ENCODE assay signal across 9 mouse cellular contexts in the genomic region with DNA sequence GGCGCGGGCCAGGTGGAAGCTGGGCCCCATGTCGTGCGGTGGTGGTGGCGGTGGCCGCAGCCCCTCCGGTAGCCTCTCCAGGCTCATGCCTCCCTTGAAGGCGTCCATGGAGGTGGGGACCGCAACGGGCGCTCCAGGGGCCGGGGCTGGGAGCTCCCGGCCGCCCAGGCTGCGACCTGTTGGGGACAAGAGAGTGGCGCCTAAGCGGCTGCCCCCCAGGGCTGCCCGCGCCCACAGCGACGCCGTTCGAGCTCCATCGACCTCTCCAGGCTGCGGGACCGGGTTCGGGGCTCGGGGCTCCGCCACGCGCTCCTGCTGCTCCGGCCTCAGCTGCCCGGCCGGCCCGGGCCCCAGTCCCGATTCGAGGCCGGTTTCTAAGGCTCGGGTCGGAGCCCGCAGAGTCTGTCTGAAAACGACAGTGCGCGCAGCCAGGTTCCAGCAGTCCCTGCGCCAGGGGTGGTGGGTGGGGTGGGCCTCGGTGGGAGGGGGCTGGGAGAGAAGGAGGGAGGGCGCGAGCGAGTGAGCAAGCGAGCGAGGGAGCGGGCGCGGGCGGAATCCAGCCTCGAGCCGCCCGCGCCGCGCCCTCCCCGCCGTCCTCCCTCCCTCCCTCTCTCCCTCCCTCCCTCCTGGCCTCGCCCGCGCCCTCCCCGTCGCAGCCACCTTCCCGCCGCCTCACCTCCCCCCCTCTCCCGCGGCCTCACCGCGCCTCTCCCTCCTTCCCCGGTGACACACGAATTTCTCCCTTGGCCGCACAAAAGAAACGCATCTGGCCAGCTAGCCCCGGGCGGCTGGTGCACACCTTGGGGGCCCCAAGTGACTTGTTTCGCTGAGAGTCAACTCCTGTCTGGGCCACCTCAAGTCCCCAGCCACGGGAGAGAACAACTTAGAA. TPM values are rescaled to one million over a fixed set of nuclear protein-coding genes. Genes with fewer than 3 reads are reported as not detected.
A peak's percentile ranks its signal among the peaks of the same experiment; 100 is the strongest.
DNase-seq lines count a peak whose midpoint lies in the region; ATAC-seq and TF ChIP-seq lines count a peak whose summit lies in the region.
"Had no signal": no experiment of that assay in that cellular context is flagged by ENCODE, and none has a peak within 500 bp of the region (broad histone marks: within the 10 kb centered on the region; RNA-seq: fewer than 3 reads in every experiment).

No protein-coding gene starts in this region.

- H3K9me3 ChIP-seq in heart, embryonic 10.5 days, result no peaks in the 10 kb centered on the region
- H3K9me3 ChIP-seq in hindbrain, embryonic 10.5 days, result no peaks in the 10 kb centered on the region
- no peaks in the 10 kb centered on the region for H3K9me3 ChIP-seq in liver, postnatal 0 days (ENCODE audit: low read length)

- H3K4me3 ChIP-seq in heart, embryonic 10.5 days, result peak overlapping the region; percentile 56
- peak overlapping the region; percentile 43 for H3K4me3 ChIP-seq in hindbrain, embryonic 10.5 days
- H3K4me3 ChIP-seq in liver, postnatal 0 days (ENCODE audit: low read depth, low read length), result peak overlapping the region; percentile 19; the same call in 1 of the 2 replicates
- H3K4me3 ChIP-seq in layer of hippocampus, adult 2 months, result no peak overlapping the region

- intact Hi-C loops in heart, postnatal 10 days (cut with DNase I), result no loop called here

- H3K9ac ChIP-seq in liver, postnatal 0 days (replicated peaks), result no peak overlapping the region

- peak overlapping the region; percentile 72; the same call in 1 of the 2 replicates for H3K27ac ChIP-seq in heart, embryonic 10.5 days
- H3K27ac ChIP-seq in hindbrain, embryonic 10.5 days, result peak overlapping the region; percentile 66; the same call in 1 of the 2 replicates
- no peak overlapping the region for H3K27ac ChIP-seq in liver, postnatal 0 days (ENCODE audit: low read depth)
- H3K27ac ChIP-seq in layer of hippocampus, adult 2 months, result no peak overlapping the region

- no peak for TF ChIP-seq CTCF in liver, postnatal 0 days (IDR thresholded peaks at IDR 0.05; ENCODE audit: low read depth)
- no peak for TF ChIP-seq CTCF in layer of hippocampus, adult 2 months (conservative IDR thresholded peaks at IDR 0.05)

- whole genome bisulfite sequencing in heart, embryonic 10.5 days, result under 1% methylated on average over 60 of the region's 82 CpGs
- WGBS in hindbrain, embryonic 10.5 days, result under 1% methylated on average over 73 of the region's 82 CpGs
- WGBS in liver, postnatal 0 days (ENCODE audit: insufficient replicate concordance), result 1% methylated on average over 64 of the region's 82 CpGs

- H3K27me3 ChIP-seq in heart, embryonic 10.5 days (ENCODE audit: insufficient read depth, poor library complexity, severe bottlenecking), result peaks cover 94% of the 10 kb centered on the region
- H3K27me3 ChIP-seq in hindbrain, embryonic 10.5 days (ENCODE audit: insufficient read depth, poor library complexity, severe bottlenecking), result peaks cover 98% of the 10 kb centered on the region
- H3K27me3 ChIP-seq in liver, postnatal 0 days (ENCODE audit: insufficient read depth, low read length), result peaks cover 98% of the 10 kb centered on the region

- peak; percentile 72 for DNase-seq in heart, embryonic 10.5 days (ENCODE audit: low spot score)
- DNase-seq in heart, postnatal 10 days, result no peak
- DNase-seq in R1 (ENCODE audit: low read depth, low spot score), result peak; percentile 75
- DNase-seq in hindbrain, embryonic 10.5 days (ENCODE audit: low spot score), result peak; percentile 59
- DNase-seq in liver, postnatal 0 days, result no peak
- DNase-seq in layer of hippocampus, adult 2 months (ENCODE audit: low spot score in 2 of 2), result no peak
- DNase-seq in frontal cortex, postnatal 10 days (ENCODE audit: low spot score in 2 of 2), result no peak
- no peak for DNase-seq in frontal cortex, postnatal 25 days (ENCODE audit: low spot score in 2 of 2)
- DNase-seq: right cerebral cortex, postnatal 4 days had no signal

- peak overlapping the region; percentile 35; the same call in 1 of the 2 replicates for H3K4me2 ChIP-seq in liver, postnatal 0 days (ENCODE audit: low read depth, low read length)

- no peak for ATAC-seq in liver, postnatal 0 days

- H3K4me1 ChIP-seq in heart, embryonic 10.5 days, result peaks cover 43% of the 10 kb centered on the region
- H3K4me1 ChIP-seq in hindbrain, embryonic 10.5 days (replicated peaks), result peaks cover 40% of the 10 kb centered on the region
- H3K4me1 ChIP-seq in liver, postnatal 0 days (ENCODE audit: insufficient read depth), result peaks cover 6% of the 10 kb centered on the region

- TF ChIP-seq EP300 in liver, postnatal 0 days (IDR thresholded peaks at IDR 0.05; ENCODE audit: low read depth), result no peak

- H3K36me3 ChIP-seq in heart, embryonic 10.5 days, result no peaks in the 10 kb centered on the region
- no peaks in the 10 kb centered on the region for H3K36me3 ChIP-seq in hindbrain, embryonic 10.5 days
- no peaks in the 10 kb centered on the region for H3K36me3 ChIP-seq in liver, postnatal 0 days (replicated peaks; ENCODE audit: insufficient read depth, low read length)

RNA-seq across cellular contexts. Expression of a gene that starts 4.9 kb away (rescaled TPM):
- 0.53 and 3.8 TPM in 2 replicates for polyA plus RNA-seq in heart, embryonic 10.5 days (2016; fragmentation: Nextera tagmentation; extraction: Ambion mirVana)
- not detected for total RNA-seq in heart, postnatal 10 days (2021)
- polyA plus RNA-seq in hindbrain, embryonic 10.5 days (2016; fragmentation: Nextera tagmentation; extraction: Ambion mirVana), result 0.47 and 0.80 TPM in 2 replicates
- not detected in 2 replicates for polyA plus RNA-seq in liver, postnatal 0 days (2015; fragmentation: Nextera tagmentation; extraction: Ambion mirVana)
- not detected for total RNA-seq in layer of hippocampus, adult 2 months (2021)

RNA-seq across cellular contexts. Expression of a gene that starts 46.7 kb away (rescaled TPM):
- polyA plus RNA-seq in heart, embryonic 10.5 days (2016; fragmentation: Nextera tagmentation; extraction: Ambion mirVana), result 0.10 TPM in 1 of 2 replicates, not detected in the other
- under 1 TPM in 1 of 2 experiments, not detected in 1; 0.26 TPM for total RNA-seq in heart, postnatal 10 days (2021)
- not detected in 2 replicates for polyA plus RNA-seq in hindbrain, embryonic 10.5 days (2016; fragmentation: Nextera tagmentation; extraction: Ambion mirVana)
- polyA plus RNA-seq in liver, postnatal 0 days (2015; fragmentation: Nextera tagmentation; extraction: Ambion mirVana), result 0.13 TPM in 2 replicates
- under 1 TPM in 1 of 2 experiments, not detected in 1; 0.27 TPM for total RNA-seq in layer of hippocampus, adult 2 months (2021)

Comparison
In these comparisons a context has a peak if more than half of its experiments do, and no peak if none do; other contexts are left out.
1. DNase-seq: peak in heart, embryonic 10.5 days (single experiment), R1 (single experiment) and hindbrain, embryonic 10.5 days (single experiment); none in heart, postnatal 10 days (0 of 2), liver, postnatal 0 days (single experiment), layer of hippocampus, adult 2 months (0 of 2), frontal cortex, postnatal 10 days (0 of 2) and frontal cortex, postnatal 25 days (0 of 2).
2. H3K27ac ChIP-seq: peak in heart, embryonic 10.5 days (single experiment) and hindbrain, embryonic 10.5 days (single experiment); none in liver, postnatal 0 days (single experiment) and layer of hippocampus, adult 2 months (single experiment).